Mouse (Mus musculus) stomach, embryonic 15.5 days (tissue): ENCODE data around the gene Zfp827. TPM values are rescaled to one million over a fixed set of nuclear protein-coding genes. Genes with fewer than 3 reads are reported as not detected.

Source experiments
- ATAC-seq: fragments of 200-750 bp; cut with Nextera tagmentation; 2 replicates; pipeline ENCODE4 v1.8.0; 2017; ENCODE audit warnings: low read depth, moderate number of reproducible peaks, moderate TSS enrichment; ENCODE audit not compliant: insufficient read depth, low FRiP score
- H3K27ac ChIP-seq: fragments of 300-500 bp; sonication (generic); 2 replicates; pipeline ENCODE4 v1.5.1; 2015; ENCODE audit warnings: mild to moderate bottlenecking, inconsistent platforms
- H3K27me3 ChIP-seq: fragments of 300-500 bp; sonication (generic); replicated peaks from 2 replicates; pipeline ENCODE4 v1.6.1; 2015; ENCODE audit warnings: inconsistent platforms
- H3K36me3 ChIP-seq: fragments of 300-500 bp; sonication (generic); 2 replicates; pipeline ENCODE4 v1.6.1; 2015; ENCODE audit warnings: inconsistent platforms
- H3K4me1 ChIP-seq: fragments of 300-500 bp; sonication (generic); 2 replicates; pipeline ENCODE4 v1.6.1; 2015; ENCODE audit warnings: inconsistent platforms
- H3K4me2 ChIP-seq: fragments of 300-500 bp; sonication (generic); 2 replicates; pipeline ENCODE4 v1.6.1; 2015; ENCODE audit warnings: mild to moderate bottlenecking, inconsistent platforms
- H3K4me3 ChIP-seq: fragments of 300-500 bp; sonication (generic); replicated peaks from 2 replicates; pipeline ENCODE4 v1.5.1; 2015; ENCODE audit warnings: inconsistent platforms
- H3K9ac ChIP-seq: fragments of 300-500 bp; sonication (generic); 2 replicates; pipeline ENCODE4 v1.6.1; 2015; ENCODE audit warnings: inconsistent platforms
- H3K9me3 ChIP-seq: fragments of 300-500 bp; sonication (generic); 2 replicates; pipeline ENCODE4 v1.6.1; 2016; ENCODE audit warnings: inconsistent platforms
- WGBS: fragments of 180-500 bp; shearing (Covaris S2); methylation state at CpG from one replicate; pipeline ENCODE4 v1.1.7; 2015; 5-methylcytosine and 5-hydroxymethylcytosine counted together
- polyA plus RNA-seq: library from polyadenylated mRNA; unstranded; fragments of >200 nt; fragmentation: Nextera tagmentation; extraction: Ambion mirVana; gene quantifications from 2 replicates; pipeline ENCODE4 v1.2.1, GENCODE M21; 2015

Gene Zfp827
- polyA plus RNA-seq, 1 experiment from 2014 or later: 7.7 TPM

GRCm38 (mm10) chr8:79095162-79095561, 66.9 kb downstream of the Zfp827 start:
- Histone ChIP-seq H3K27me3 (no peaks in the 10 kb centered on the region), H3K4me3 (no peak overlapping the region), H3K9me3 (no peaks in the 10 kb centered on the region), H3K4me2 (no peak overlapping the region), H3K27ac (no peak overlapping the region), H3K4me1 (no peaks in the 10 kb centered on the region), H3K9ac (no peak overlapping the region), H3K36me3 (no peaks in the 10 kb centered on the region)
- 90% methylated on average over 7 of the region's 7 CpGs for WGBS
- no peak for ATAC-seq

- no peak overlapping the region for H3K9ac ChIP-seq
- H3K27me3 ChIP-seq: no peaks in the 10 kb centered on the region
- no peak overlapping the region for H3K27ac ChIP-seq
- ATAC-seq: no peak
- H3K9me3 ChIP-seq: no peaks in the 10 kb centered on the region
- H3K4me1 ChIP-seq: no peaks in the 10 kb centered on the region
- H3K4me2 ChIP-seq: no peak overlapping the region
- 67% methylated on average over 11 of the region's 11 CpGs for WGBS
- H3K36me3 ChIP-seq: no peaks in the 10 kb centered on the region
- H3K4me3 ChIP-seq: no peak overlapping the region
Observed at GRCm38 (mm10) chr8:79096970-79097369, 68.7 kb downstream of the Zfp827 start.

- ATAC-seq: no peak
- WGBS: 76% methylated on average over 4 of the region's 4 CpGs
- H3K27ac ChIP-seq: no peak overlapping the region
Observed at GRCm38 (mm10) chr8:79102707-79103106, 74.5 kb downstream of the Zfp827 start.

DNA sequence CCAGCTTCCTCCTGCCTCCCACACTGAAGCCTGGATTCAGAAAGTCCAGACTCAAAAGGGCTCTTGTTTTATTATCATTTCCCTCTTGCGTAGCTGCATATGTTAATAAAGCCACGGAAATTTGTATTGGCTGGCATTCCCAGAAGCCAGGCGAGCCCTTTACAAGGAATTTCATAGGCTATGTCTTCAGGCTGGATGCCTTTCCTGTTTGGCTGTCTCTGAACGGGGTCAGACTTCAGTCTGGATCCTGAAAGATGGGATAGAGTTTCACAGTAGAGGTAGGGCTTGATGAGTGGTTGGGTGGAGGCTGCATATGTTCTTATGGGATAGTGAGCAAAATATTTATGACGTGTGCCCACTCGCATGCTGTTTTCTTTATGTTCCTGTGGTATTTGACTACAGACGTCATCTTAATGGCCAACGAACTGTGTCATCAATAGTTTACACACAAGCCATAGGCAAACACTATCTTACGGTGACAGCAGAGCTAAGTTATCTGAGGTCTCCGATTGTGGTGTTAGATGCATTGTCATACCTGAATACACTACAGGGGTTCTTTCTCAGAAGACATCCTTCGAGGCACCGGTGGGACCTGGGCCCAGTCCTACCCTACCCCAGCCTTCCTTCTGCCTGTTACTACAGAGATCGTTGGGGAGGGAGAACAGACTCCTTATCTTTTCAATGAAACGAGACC, 75.1 kb downstream of the Zfp827 start:
- H3K4me2 ChIP-seq: no peak overlapping the region
- ATAC-seq: no peak

More at GRCm38 (mm10) chr8:79102707-79103106, 74.5 kb downstream of the Zfp827 start:
- H3K4me2 ChIP-seq: no peak overlapping the region
- no peak overlapping the region for H3K4me3 ChIP-seq
- no peaks in the 10 kb centered on the region for H3K36me3 ChIP-seq
- H3K27me3 ChIP-seq: no peaks in the 10 kb centered on the region
- no peaks in the 10 kb centered on the region for H3K9me3 ChIP-seq
- H3K4me1 ChIP-seq: peaks cover 16% of the 10 kb centered on the region
- H3K9ac ChIP-seq: no peak overlapping the region

DNA sequence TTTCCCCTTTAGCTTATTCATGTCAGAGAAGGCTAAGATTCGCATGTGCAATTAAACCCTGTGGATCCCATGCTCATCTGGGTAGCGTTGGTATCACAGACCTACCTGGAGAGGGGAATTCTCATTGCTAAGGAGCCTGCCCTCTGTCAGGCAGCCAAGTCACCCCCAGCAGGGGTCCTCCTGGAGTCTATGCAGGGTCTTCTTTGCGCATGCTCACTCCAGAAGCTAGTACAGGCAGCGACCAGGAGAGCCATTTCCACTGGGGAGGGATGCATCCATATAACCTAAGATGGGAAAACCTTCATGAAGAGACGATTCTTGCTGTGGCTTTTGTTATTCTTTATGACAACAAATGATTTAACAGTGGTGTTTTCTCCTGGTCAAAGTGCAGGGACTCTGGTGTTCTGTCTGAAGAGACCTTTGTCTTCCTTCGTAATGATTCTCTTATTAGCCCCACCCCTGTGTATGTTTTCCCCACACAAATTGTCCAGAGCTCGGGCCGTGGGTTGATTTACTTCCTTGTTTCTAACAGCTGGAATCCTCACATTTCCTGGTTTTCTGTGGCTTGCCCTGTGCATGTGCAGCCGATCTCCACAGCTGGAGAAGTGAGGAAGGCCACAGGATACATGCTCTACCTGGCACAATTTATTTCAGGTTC, 75.8 kb downstream of the Zfp827 start:
- Histone ChIP-seq H3K27me3 (no peaks in the 10 kb centered on the region), H3K4me2 (no peak overlapping the region), H3K27ac (peak overlapping the region; percentile 38), H3K4me3 (no peak overlapping the region), H3K4me1 (peaks cover 16% of the 10 kb centered on the region), H3K36me3 (no peaks in the 10 kb centered on the region), H3K9me3 (no peaks in the 10 kb centered on the region), H3K9ac (no peak overlapping the region)
- WGBS: 50% methylated on average over 9 of the region's 9 CpGs
- no peak for ATAC-seq

More for the DNA sequence above, 75.1 kb downstream of the Zfp827 start:
- Histone ChIP-seq H3K4me1 (peaks cover 16% of the 10 kb centered on the region), H3K4me3 (no peak overlapping the region), H3K27me3 (no peaks in the 10 kb centered on the region), H3K27ac (0 out of 2 replicates have a peak overlapping the region, but pooled peaks have one; percentile 38), H3K9me3 (no peaks in the 10 kb centered on the region), H3K9ac (no peak overlapping the region), H3K36me3 (no peaks in the 10 kb centered on the region)
- WGBS: 70% methylated on average over 14 of the region's 14 CpGs

- no peak overlapping the region for H3K4me2 ChIP-seq
Observed at GRCm38 (mm10) chr8:79104634-79105033, 76.4 kb downstream of the Zfp827 start.

GRCm38 (mm10) chr8:79105186-79105585, 76.9 kb downstream of the Zfp827 start:
- WGBS: 43% methylated on average over 10 of the region's 10 CpGs
- H3K27ac ChIP-seq: peak overlapping the region; percentile 38; the same call in 1 of the 2 replicates
- H3K4me2 ChIP-seq: no peak overlapping the region
- H3K9ac ChIP-seq: no peak overlapping the region
- H3K9me3 ChIP-seq: no peaks in the 10 kb centered on the region
- no peak overlapping the region for H3K4me3 ChIP-seq
- H3K4me1 ChIP-seq: peaks cover 16% of the 10 kb centered on the region
- H3K27me3 ChIP-seq: no peaks in the 10 kb centered on the region
- no peaks in the 10 kb centered on the region for H3K36me3 ChIP-seq
- no peak for ATAC-seq

More at GRCm38 (mm10) chr8:79104634-79105033, 76.4 kb downstream of the Zfp827 start:
- no peak for ATAC-seq
- Histone ChIP-seq H3K4me1 (peaks cover 16% of the 10 kb centered on the region), H3K27ac (peak overlapping the region; percentile 38; the same call in 1 of the 2 replicates), H3K9ac (no peak overlapping the region), H3K9me3 (no peaks in the 10 kb centered on the region), H3K27me3 (no peaks in the 10 kb centered on the region), H3K36me3 (no peaks in the 10 kb centered on the region), H3K4me3 (no peak overlapping the region)
- 57% methylated on average over 9 of the region's 9 CpGs for WGBS

DNA sequence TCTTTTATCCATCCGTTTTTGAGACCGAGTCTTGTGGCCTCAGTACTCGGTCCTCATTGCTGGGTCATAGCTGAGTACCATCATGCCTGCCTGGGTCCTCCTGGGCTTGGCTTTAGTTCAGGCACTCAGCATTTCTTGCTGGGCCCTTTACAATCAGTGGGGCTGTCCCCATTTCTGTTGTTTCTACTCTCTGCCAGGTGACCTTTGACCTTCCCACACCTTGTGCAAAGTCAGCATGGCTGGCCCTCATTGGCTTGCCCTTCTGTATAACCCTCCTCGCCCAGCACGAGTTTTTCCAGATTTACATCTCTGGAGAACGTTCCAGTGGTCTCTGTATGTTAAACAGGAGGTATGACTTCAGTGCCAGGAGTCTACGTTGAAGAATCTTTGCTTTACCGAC, 83.2 kb downstream of the Zfp827 start:
- Histone ChIP-seq H3K27ac (no peak overlapping the region), H3K36me3 (no peaks in the 10 kb centered on the region), H3K4me1 (no peaks in the 10 kb centered on the region), H3K4me2 (no peak overlapping the region), H3K4me3 (no peak overlapping the region), H3K9ac (no peak overlapping the region), H3K27me3 (no peaks in the 10 kb centered on the region), H3K9me3 (no peaks in the 10 kb centered on the region)
- ATAC-seq: peak; percentile 27; the same call in 1 of the 2 replicates
- WGBS: 74% methylated on average over 8 of the region's 8 CpGs

GRCm38 (mm10) chr8:79112480-79112879, 84.2 kb downstream of the Zfp827 start:
- no peak overlapping the region for H3K27ac ChIP-seq
- no peak overlapping the region for H3K9ac ChIP-seq
- no peaks in the 10 kb centered on the region for H3K4me1 ChIP-seq
- H3K9me3 ChIP-seq: no peaks in the 10 kb centered on the region
- H3K36me3 ChIP-seq: no peaks in the 10 kb centered on the region
- ATAC-seq: peak; percentile 46; the same call in 1 of the 2 replicates
- 87% methylated on average over 18 of the region's 18 CpGs for WGBS
- no peaks in the 10 kb centered on the region for H3K27me3 ChIP-seq
- no peak overlapping the region for H3K4me2 ChIP-seq
- no peak overlapping the region for H3K4me3 ChIP-seq

GRCm38 (mm10) chr8:79113533-79113932, 85.3 kb downstream of the Zfp827 start:
- H3K36me3 ChIP-seq: no peaks in the 10 kb centered on the region
- no peak for ATAC-seq
- H3K27me3 ChIP-seq: no peaks in the 10 kb centered on the region
- no peak overlapping the region for H3K27ac ChIP-seq
- WGBS: 77% methylated on average over 9 of the region's 9 CpGs
- no peaks in the 10 kb centered on the region for H3K4me1 ChIP-seq
- no peak overlapping the region for H3K4me2 ChIP-seq
- H3K9me3 ChIP-seq: no peaks in the 10 kb centered on the region
- no peak overlapping the region for H3K9ac ChIP-seq
- H3K4me3 ChIP-seq: no peak overlapping the region

GRCm38 (mm10) chr8:79114561-79114960, 86.3 kb downstream of the Zfp827 start:
- no peak for ATAC-seq
- Histone ChIP-seq H3K9ac (no peak overlapping the region), H3K4me1 (no peaks in the 10 kb centered on the region), H3K9me3 (no peaks in the 10 kb centered on the region), H3K27me3 (no peaks in the 10 kb centered on the region), H3K36me3 (0 out of 2 replicates have a peak, but pooled peaks cover 7% of the 10 kb centered on the region), H3K4me2 (no peak overlapping the region), H3K27ac (no peak overlapping the region), H3K4me3 (no peak overlapping the region)
- 78% methylated on average over 6 of the region's 6 CpGs for WGBS

DNA sequence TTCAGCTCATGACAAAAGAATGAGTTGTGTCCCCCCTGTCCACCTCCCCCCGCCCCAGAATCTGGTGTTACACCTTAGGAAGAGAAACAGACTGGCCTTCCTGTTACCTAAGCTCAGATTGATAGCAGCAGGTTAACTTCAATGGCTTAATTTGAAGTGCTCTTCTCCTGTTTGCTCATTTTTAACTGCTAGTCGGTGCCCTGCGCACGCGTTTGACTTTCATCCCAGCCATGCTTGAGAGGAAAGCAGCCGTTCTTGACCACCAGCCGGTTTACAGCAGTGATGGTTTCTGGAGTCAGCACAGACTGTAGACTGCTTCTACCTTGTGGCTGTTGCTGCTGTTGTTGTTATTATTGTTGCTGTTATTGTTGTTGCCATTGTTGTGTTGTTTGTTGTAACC, 88.2 kb downstream of the Zfp827 start:
- H3K4me1 ChIP-seq: no peaks in the 10 kb centered on the region
- no peak overlapping the region for H3K4me2 ChIP-seq
- no peaks in the 10 kb centered on the region for H3K27me3 ChIP-seq
- ATAC-seq: no peak
- H3K9me3 ChIP-seq: no peaks in the 10 kb centered on the region
- no peak overlapping the region for H3K27ac ChIP-seq
- H3K36me3 ChIP-seq: 0 out of 2 replicates have a peak, but pooled peaks cover 10% of the 10 kb centered on the region
- H3K9ac ChIP-seq: no peak overlapping the region
- H3K4me3 ChIP-seq: no peak overlapping the region
- WGBS: 80% methylated on average over 7 of the region's 7 CpGs
